Mouse (Mus musculus) lung, adult 2 months (tissue): ENCODE results near the gene Glyat.

Experiments used
- CTCF ChIP-seq: fragments of 200-500 bp; IDR thresholded peaks from 2 replicates; pipeline ENCODE4 v1.5.1; 2011; ENCODE audit warnings: mild to moderate bottlenecking, low read length, control low read depth; ENCODE audit not compliant: insufficient read depth
- POLR2A ChIP-seq: fragments of 200-500 bp; IDR thresholded peaks from 2 replicates; pipeline ENCODE4 v1.6.1; 2011; ENCODE audit warnings: low read depth, mild to moderate bottlenecking, control low read depth, low read length, borderline replicate concordance; ENCODE audit errors: extremely low read depth

DNA sequence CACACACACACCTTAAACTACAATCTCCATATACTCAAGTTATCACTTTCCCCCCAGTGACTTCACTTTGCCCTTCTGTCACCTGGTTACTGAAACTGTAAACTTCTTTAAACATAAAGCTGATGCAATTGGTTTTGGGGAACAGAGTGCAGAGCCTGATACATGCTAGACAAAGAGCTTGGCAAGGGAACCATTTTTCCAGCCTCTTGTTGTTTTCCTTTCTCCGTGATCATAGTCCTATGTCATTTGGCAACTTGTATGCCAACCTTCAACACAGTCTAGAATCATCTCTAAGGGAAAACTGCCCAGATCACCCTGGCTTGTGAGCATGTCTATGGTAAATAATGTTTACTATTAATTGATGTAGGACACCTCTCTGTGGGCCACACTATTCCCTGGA is 4.9 kb downstream of the Glyat start:
- TF ChIP-seq POLR2A (no peak), CTCF (no peak)
